Mouse (Mus musculus): ENCODE measurements at regions not wholly inside any gene's neighbourhood (a gene's known extent, or its start where the extent isn't known, plus 50 kb on each side); places are given as distances from the start of the nearest gene placed in this dataset.
"Not testable (repeated sequence)": the region's sequence is repeated elsewhere in the genome, so short reads cannot be mapped to it uniquely, and the experiment has no call there.

GRCm38 (mm10) chr3:54541389-54541788 is 151.2 kb upstream of the Supt20 start:
- no peak for DNase-seq (ENCODE audit: low spot score in 2 of 2)

DNA sequence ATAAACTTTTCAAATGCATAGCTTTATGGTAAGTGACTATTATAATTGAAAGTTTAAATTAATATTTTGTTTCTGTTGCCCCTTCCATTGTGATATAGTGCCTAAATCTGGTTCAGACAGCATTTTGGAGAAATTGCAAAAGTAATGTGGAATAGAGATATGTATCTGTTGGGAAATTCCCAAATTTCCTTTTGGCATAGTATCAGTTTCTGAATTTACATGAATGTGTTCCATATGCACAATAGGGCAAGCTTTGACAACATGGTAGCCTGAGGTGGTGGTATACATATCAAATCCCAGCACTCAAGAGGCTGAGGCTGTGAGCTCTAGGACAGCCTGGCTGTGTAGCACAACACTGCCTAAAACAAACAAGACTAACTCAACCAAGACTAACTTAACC is 147.2 kb upstream of the Supt20 start:
- no peak for DNase-seq (ENCODE audit: low spot score in 2 of 2)

GRCm38 (mm10) chr3:54551908-54552307 is 140.7 kb upstream of the Supt20 start:
- DNase-seq (ENCODE audit: low spot score in 2 of 2): peak; percentile 23 to 26

DNA sequence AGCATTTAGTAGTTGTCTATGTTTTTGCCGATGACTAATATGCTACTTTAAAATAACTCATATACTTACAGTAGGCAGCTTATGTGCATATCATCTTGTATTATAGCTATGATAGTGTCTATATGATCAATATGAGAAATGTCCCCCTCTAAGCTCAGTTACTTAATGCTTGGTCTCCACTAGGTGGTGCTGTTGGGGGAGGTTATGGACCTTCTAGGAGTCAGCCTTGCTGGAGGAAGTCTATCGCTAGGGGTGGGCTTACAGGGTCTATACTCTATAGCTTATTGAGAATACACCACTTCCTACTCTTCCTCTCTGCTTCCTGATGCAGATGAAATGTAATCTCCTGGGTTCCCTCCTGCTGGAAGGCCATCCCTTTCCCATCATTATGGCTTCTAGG is 136.7 kb upstream of the Supt20 start:
- DNase-seq (ENCODE audit: low spot score in 2 of 2): no peak

DNA sequence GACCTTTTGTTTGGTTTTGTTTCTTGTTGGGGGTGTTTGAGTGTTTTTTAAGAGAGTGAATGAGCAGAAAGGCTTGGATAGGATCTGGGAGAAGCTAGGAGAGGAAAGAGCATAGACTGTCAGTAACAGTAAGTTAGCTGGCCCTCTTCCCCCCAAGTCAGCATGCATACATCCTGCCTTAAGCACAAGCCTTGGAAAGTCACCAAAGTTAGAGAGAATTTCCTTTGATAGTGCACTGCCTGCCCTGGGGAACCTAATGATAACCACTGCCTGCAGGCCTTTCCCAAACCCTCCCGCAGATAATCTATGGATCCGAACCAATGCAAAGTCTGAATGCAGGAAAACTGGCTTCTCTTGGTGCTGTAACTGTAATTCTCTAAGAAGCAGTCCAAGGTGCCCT is 133.6 kb upstream of the Supt20 start:
- DNase-seq (ENCODE audit: low spot score in 2 of 2): no peak

DNA sequence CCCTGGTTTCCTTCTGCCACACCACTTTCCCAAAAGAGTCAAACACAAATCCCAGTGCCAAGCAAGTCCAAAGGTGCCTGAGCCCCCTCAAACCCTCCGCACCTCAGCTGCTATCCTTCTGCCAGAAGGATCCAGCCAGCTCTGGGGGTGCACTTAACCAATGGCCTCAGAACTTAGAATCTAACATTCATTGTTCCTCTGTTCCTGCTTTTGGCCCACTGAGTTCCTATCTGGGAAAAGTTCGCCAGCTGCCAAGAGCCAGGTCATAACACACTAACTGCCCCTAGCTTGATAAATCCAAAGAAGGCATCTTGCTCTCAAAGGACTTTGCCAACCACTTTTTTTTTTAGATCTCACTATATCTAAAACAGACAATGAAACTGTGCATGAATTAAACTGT is 133.1 kb upstream of the Supt20 start:
- DNase-seq (ENCODE audit: low spot score in 2 of 2): no peak

- no peak for DNase-seq (ENCODE audit: low spot score in 2 of 2)
Observed at GRCm38 (mm10) chr3:54560056-54560922, 132.3 kb upstream of the Supt20 start.

DNA sequence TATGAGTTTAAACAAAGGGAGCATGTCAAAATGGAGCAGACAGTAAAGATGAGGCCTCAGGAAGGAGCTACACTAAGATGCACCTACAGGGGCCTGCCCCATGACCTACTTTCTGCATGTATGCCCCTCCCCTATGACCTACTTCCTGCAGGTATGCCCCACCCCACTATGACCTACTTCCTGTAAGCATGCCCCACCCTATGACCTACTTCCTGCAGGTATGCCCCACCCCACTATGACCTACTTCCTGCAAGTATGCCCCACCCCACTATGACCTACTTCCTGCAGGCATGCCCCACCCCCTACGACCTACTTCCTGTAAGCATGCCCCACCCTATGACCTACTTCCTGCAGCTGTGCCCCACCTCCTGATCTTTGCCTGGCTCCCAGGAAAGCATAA is 125.3 kb upstream of the Supt20 start:
- no peak for DNase-seq (ENCODE audit: low spot score in 2 of 2)

DNA sequence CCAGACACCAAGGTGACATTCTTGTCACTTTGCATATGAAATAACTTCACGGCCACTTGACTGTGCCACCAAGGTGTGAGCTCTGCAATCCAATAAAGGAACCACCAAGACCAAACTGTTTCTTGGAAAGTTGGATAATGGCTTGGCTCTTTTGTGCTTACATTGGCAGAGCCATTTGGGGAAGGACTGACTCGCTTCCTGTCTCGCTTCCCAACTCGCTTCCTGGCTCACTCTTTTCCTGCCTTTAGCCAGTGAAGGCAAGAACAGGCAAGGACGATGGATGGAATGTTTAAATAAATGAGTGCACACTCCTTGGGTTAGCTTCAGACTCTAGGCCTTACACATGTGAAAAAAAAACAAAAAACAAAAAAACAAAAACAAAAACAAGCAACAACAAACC is 124.5 kb upstream of the Supt20 start:
- DNase-seq (ENCODE audit: low spot score in 2 of 2): no peak

GRCm38 (mm10) chr3:54570501-54570900 is 122.1 kb upstream of the Supt20 start:
- no peak for DNase-seq (ENCODE audit: low spot score in 2 of 2)

- DNase-seq (ENCODE audit: low spot score in 2 of 2): no peak
Observed at GRCm38 (mm10) chr3:54577851-54578250, 114.8 kb upstream of the Supt20 start.

- DNase-seq (ENCODE audit: low spot score in 2 of 2): no peak
Observed at GRCm38 (mm10) chr3:54579425-54579824, 113.2 kb upstream of the Supt20 start.

DNA sequence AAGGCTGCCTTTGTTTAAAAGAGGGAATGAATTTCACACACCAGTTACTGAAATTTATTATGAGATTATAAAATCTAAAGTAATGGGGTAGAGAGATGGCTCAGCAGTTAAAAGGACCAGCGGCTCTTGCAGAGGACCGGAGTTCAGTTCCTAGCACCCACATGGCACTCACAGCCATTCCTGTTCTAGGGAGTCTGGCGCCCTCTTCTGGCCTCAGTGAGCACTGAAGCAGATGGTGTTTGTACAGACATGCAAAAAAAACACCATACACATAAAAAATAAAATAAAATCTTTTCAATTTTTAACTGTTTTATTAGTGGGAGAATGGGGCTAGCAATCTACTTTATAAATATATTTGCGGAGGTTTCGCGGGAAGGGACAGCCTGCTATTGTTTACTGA is 112.3 kb upstream of the Supt20 start:
- no peak for DNase-seq (ENCODE audit: low spot score in 2 of 2)

DNA sequence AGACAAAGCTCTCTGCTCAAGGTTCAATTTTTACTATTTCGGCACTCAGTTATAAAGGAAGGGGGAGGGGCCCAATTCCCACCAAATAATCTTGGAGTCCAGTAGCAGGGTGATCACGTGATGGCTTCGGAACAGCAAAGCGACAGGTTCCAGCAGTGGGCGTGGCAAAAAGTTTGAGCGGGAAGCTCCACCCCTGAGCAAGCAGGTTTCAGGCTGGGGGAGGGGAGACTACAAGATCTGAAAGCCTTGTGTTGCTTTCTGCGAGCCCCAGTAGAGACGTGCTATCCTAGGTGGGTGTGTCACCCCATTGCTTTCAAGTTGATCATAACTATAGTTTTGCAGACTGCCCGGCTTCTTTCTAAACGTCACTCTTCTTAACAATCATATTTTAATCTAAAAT is 106.8 kb upstream of the Supt20 start:
- DNase-seq (ENCODE audit: low spot score in 2 of 2): not testable (repeated sequence)

DNA sequence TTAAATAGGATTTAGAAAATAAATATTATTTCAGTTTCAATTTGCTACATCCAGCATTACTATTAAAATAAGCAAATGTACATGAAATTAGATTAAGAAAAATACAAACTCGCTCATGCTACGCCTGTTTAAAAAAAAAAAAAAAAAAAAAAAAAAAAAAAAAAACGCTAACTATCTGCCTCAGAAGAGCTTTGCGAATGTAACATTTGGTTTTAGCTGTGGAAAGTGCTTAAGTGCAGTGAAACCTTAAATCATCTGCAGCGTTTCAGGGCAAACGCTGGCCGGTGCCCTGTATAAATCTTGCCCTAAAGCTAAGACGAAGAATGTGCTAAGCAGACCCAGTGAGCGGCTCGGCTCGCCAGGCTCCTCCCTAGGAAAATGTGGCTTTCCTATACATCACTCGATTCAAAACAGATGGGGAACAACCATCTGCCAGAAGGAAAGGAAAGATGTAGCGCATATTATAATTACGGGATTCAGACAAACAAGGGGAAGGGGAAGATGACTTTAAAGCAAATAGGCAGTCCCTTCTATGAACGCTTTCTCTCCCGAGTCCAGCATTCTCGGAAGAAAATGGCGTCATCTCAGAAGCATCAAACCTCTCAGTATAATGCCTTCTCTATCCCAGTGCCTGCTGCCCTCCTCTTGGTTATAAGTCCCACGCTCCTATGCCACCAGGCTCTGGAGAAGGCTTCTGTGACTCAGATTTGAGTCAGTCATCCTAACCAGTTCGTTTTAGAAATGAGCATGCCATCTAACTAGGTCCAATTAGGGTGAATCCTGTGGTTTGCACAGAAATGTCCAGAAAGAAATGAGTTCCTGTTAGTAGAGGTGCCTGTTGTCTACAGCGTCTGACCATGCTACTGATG is 105.2 kb upstream of the Supt20 start:
- peak; percentile 31 to 50 for DNase-seq (ENCODE audit: low spot score in 2 of 2)

- no peak for DNase-seq (ENCODE audit: low spot score in 2 of 2)
Observed at GRCm38 (mm10) chr3:54588198-54588597, 104.4 kb upstream of the Supt20 start.

- DNase-seq (ENCODE audit: low spot score in 2 of 2): no peak
Observed at GRCm38 (mm10) chr3:54589976-54590375, 102.6 kb upstream of the Supt20 start.

DNA sequence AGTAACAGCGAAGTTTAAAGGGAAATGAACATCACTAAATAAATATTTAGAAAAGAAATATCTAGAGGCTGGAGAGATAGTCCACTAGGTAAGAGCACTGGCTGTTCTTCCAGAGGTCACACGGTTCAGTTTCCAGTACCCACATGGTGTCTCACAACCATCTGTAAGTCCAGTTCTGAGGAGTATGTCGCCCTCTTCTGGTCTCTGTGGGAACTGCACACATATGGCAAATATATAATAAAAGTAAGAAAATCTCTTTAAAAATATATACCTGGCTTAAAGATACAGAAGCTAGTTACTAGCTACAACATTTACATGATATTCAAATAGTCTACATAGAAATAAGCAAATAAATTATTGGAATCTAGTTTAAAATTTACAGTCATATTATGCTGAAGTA is 101.4 kb upstream of the Supt20 start:
- no peak for DNase-seq (ENCODE audit: low spot score in 2 of 2)

GRCm38 (mm10) chr3:54592064-54592463 is 100.5 kb upstream of the Supt20 start:
- DNase-seq (ENCODE audit: low spot score in 2 of 2): no peak

DNA sequence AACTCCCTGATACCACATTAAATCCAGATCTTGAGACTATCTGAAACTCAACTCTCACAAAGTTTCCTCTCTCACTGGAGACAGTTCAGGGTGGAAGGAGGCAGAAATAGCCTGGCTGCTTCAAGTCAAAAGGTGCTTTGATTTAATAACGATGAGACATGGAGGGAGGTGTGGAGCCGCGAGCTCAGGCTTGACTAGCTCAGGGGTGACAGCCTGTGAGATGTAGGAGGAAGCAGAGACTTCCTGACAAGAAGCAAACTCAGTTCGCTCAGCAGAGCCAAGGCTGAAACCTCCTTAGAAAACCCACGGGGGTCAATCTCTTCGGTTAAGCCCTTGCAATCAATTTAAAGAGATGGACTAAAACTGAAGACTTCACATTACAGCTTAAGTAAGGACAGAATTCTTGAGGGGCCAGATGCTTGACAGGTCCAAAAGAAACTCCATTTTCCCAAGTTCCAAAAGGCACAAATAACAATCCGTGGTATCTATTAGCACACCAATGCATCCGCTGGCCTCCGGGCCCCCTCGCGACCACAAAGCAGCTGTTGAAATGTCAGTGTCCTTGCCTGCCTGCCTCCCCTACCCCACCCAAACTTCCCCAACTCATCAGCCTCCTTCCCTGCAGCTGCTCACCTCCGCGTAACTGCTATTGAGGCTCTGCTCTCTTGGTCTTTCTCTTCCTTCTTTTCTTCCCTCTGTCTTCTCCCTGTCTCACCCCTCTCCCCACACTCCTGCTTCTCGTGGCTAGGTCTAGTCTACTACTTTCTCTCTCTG is 99.8 kb upstream of the Supt20 start:
- DNase-seq (ENCODE audit: low spot score in 2 of 2): no peak

GRCm38 (mm10) chr3:54595193-54595592 is 97.4 kb upstream of the Supt20 start:
- no peak for DNase-seq (ENCODE audit: low spot score in 2 of 2)

Measured in right cerebral cortex, postnatal 10 days (tissue).